24 mouse cellular contexts compared by ENCODE assay signal in the genomic region with DNA sequence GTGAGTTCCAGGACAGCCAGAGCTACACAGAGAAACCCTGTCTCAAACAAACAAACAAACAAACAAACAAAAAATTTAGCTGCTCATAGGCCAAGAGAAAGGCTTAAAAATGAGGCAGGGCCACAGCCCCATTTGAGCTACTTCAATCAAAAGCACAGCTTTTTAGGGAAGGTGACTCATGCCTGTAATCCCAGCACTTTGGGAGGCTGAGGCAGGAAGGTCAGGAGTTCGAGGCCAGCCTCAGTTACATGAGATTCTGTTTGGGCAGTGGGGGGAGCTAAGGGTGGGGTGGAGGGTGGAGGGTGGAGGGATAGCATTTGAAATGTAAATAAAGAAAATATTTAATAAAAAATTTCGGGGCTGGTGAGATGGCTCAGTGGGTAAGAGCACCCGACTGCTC. TPM values are rescaled to one million over a fixed set of nuclear protein-coding genes. Genes with fewer than 3 reads are reported as not detected.
A peak's percentile ranks its signal among the peaks of the same experiment; 100 is the strongest.
DNase-seq lines count a peak whose midpoint lies in the region; ATAC-seq and TF ChIP-seq lines count a peak whose summit lies in the region.
"Had no signal": no experiment of that assay in that cellular context is flagged by ENCODE, and none has a peak within 500 bp of the region (broad histone marks: within the 10 kb centered on the region; RNA-seq: fewer than 3 reads in every experiment).

No protein-coding gene starts in this region.

- TF ChIP-seq EP300 in CH12.LX (IDR thresholded peaks at IDR 0.05; ENCODE audit: low read length), result no peak

- H3K27me3 ChIP-seq in CH12.LX (replicated peaks), result no peaks in the 10 kb centered on the region
- H3K27me3 ChIP-seq: embryonic facial prominence, embryonic 15.5 days; heart, embryonic 13.5 days had no signal

- no peak for TF ChIP-seq RAD21 in CH12.LX (IDR thresholded peaks at IDR 0.05; ENCODE audit: low read depth, low read length)

- TF ChIP-seq CTCF in CH12.LX (conservative IDR thresholded peaks at IDR 0.05 in 1 of 2, IDR thresholded peaks at IDR 0.05 in 1 of 2; ENCODE audit: low read depth in 2 of 2, low read length in 2 of 2), result no peak

- H3K79me2 ChIP-seq in CH12.LX (replicated peaks; ENCODE audit: control insufficient read depth, extremely low read depth, insufficient read depth, poor library complexity, severe bottlenecking), result no peaks in the 10 kb centered on the region

- in situ Hi-C loops in CH12.LX (cut with MboI; ENCODE audit: low pct_ligation_motif_present, low pct_unique_long_range_greater_than_20kb, low sequenced_read_pairs), result no loop called here

- H3K9me3 ChIP-seq in CH12.LX (replicated peaks; ENCODE audit: low read length), result no peaks in the 10 kb centered on the region
- H3K9me3 ChIP-seq: embryonic facial prominence, embryonic 15.5 days; heart, embryonic 13.5 days; midbrain, embryonic 13.5 days had no signal

- H3K4me2 ChIP-seq in CH12.LX (ENCODE audit: insufficient read depth, low read depth, poor library complexity, severe bottlenecking), result no peak overlapping the region
- H3K4me2 ChIP-seq: embryonic facial prominence, embryonic 15.5 days; liver, embryonic 11.5 days; lung, embryonic 14.5 days; midbrain, embryonic 13.5 days had no signal

- no peak overlapping the region for H3K4me3 ChIP-seq in CH12.LX (replicated peaks in 1 of 3; ENCODE audit: low read depth in 2 of 3, low read length in 2 of 3, poor library complexity in 1 of 3)
- H3K4me3 ChIP-seq: embryonic facial prominence, embryonic 15.5 days; heart, embryonic 13.5 days; midbrain, embryonic 13.5 days; myocyte had no signal

- DNase-seq in CD4-positive, CD25-positive, alpha-beta regulatory T cell, adult 2 months (ENCODE audit: low read depth, low spot score), result peak; percentile 30
- peak; percentile 32 for DNase-seq in CH12.LX (ENCODE audit: extremely low read depth)
- peak; percentile 27 for DNase-seq in c-Kit-negative CD71-positive TER-119-positive erythroid progenitor cells, embryonic 14.5 days (ENCODE audit: low read depth, low spot score)
- no peak for DNase-seq in spleen, adult 18-20 months
- DNase-seq in urinary bladder, adult 2 months (ENCODE audit: low spot score), result no peak
- no peak for DNase-seq in layer of hippocampus, postnatal 14 days (ENCODE audit: low spot score in 2 of 2)
- DNase-seq: adrenal gland, postnatal 14 days; cerebellum, adult 9-10 months; embryo, embryonic 11 days; kidney, postnatal 36 days; layer of hippocampus, adult 9-11 months; lung, embryonic 14.5 days; right cerebral cortex, adult 18-20 months; thymus, adult 18-20 months had no signal

- no peak overlapping the region for H3K9ac ChIP-seq in CH12.LX (ENCODE audit: insufficient read depth, low read depth)
- H3K9ac ChIP-seq: embryonic facial prominence, embryonic 15.5 days; heart, embryonic 13.5 days; lung, embryonic 14.5 days; midbrain, embryonic 13.5 days had no signal

- H3K36me3 ChIP-seq in CH12.LX (replicated peaks in 1 of 2; ENCODE audit: control insufficient read depth in 1 of 2, insufficient read depth in 1 of 2, low read length in 1 of 2), result no peaks in the 10 kb centered on the region
- H3K36me3 ChIP-seq: embryonic facial prominence, embryonic 15.5 days; midbrain, embryonic 13.5 days had no signal

- dilution Hi-C loops in CH12.LX (cut with MboI; ENCODE audit: extremely low pct_ligation_motif_present, extremely low pct_unique_long_range_greater_than_20kb, low sequenced_read_pairs), result no loop called here

- peaks cover 0 to 12% of the 10 kb centered on the region in 2 experiments; a peak in 2 of 4 replicates for H3K4me1 ChIP-seq in CH12.LX (ENCODE audit: control insufficient read depth in 1 of 2, insufficient read depth in 2 of 2)

- ATAC-seq in CD4-positive, CD25-positive, alpha-beta regulatory T cell, adult 4 months, result no peak
- ATAC-seq in hematopoietic stem cell, adult 5-6 weeks (replicated peaks in 1 of 2; ENCODE audit: insufficient read depth in 1 of 2, low FRiP score in 2 of 2, low TSS enrichment in 1 of 2, low read depth in 1 of 2, poor library complexity in 2 of 2, severe bottlenecking in 2 of 2), result peak; percentile 67 to 97
- ATAC-seq: hindbrain, embryonic 16.5 days; intestine, embryonic 16.5 days; midbrain, embryonic 13.5 days had no signal

- no peak for TF ChIP-seq POLR2A in CH12.LX (IDR thresholded peaks at IDR 0.05; ENCODE audit: low read depth, low read length)

- H3K27ac ChIP-seq in CH12.LX (ENCODE audit: insufficient read depth, low read depth), result no peak overlapping the region
- H3K27ac ChIP-seq: embryonic facial prominence, embryonic 15.5 days; macrophage; midbrain, embryonic 13.5 days had no signal

TF ChIP-seq in CH12.LX, 34 proteins besides CTCF, POLR2A, EP300 and RAD21:
- TF ChIP-seq MEF2A (IDR thresholded peaks at IDR 0.05; ENCODE audit: borderline replicate concordance, low read depth, low read length), result no peak
- no peak for TF ChIP-seq ZMIZ1 (IDR thresholded peaks at IDR 0.05; ENCODE audit: low read depth, low read length)
- no peak for TF ChIP-seq HCFC1 (IDR thresholded peaks at IDR 0.05; ENCODE audit: low read depth, low read length)
- TF ChIP-seq CHD2 (IDR thresholded peaks at IDR 0.05; ENCODE audit: low read length), result no peak

RNA-seq across cellular contexts. Expression of a gene that starts 26.6 kb away (rescaled TPM):
- polyA plus RNA-seq in CD4-positive, CD25-positive, alpha-beta regulatory T cell, adult 4 months (2017; shearing (Covaris generic)), result under 1 TPM; 0.24 to 0.62 TPM
- total RNA-seq in CH12.LX (2012; rRNA removed), result 3.9 and 6.2 TPM in 2 replicates
- 13.4 and 14.1 TPM in 2 replicates for total RNA-seq in CH12.LX (2014; rRNA removed)
- 16.3 and 17.0 TPM in 2 replicates for polyA plus RNA-seq in CH12.LX (2012; ENCODE audit: insufficient read length, low read depth)
- total RNA-seq in hematopoietic stem cell, adult 5-6 weeks (2017), result 3.0 and 3.9 TPM in 2 replicates
- polyA plus RNA-seq in urinary bladder, adult 2 months (2012; rRNA removed), result 7.7 and 9.6 TPM in 2 replicates
- total RNA-seq in layer of hippocampus, postnatal 14 days (2021), result 1 to 10 TPM; 6.5 to 7.1 TPM

RNA-seq across cellular contexts. Expression of a gene that starts 42.8 kb away (rescaled TPM):
- polyA plus RNA-seq in CD4-positive, CD25-positive, alpha-beta regulatory T cell, adult 4 months (2017; shearing (Covaris generic)), result 1 to 10 TPM; 3.7 to 9.2 TPM
- 39.1 and 53.4 TPM in 2 replicates for total RNA-seq in CH12.LX (2012; rRNA removed)
- total RNA-seq in CH12.LX (2014; rRNA removed), result 43.5 and 51.9 TPM in 2 replicates
- polyA plus RNA-seq in CH12.LX (2012; ENCODE audit: insufficient read length, low read depth), result 83.3 and 91.9 TPM in 2 replicates
- total RNA-seq in hematopoietic stem cell, adult 5-6 weeks (2017), result 24.6 and 27.7 TPM in 2 replicates
- 2.4 and 3.3 TPM in 2 replicates for polyA plus RNA-seq in urinary bladder, adult 2 months (2012; rRNA removed)
- total RNA-seq in layer of hippocampus, postnatal 14 days (2021), result 1 to 10 TPM; 4.1 to 4.2 TPM

RNA-seq across cellular contexts. Expression of a gene that starts 44.9 kb away (rescaled TPM):
- polyA plus RNA-seq in CD4-positive, CD25-positive, alpha-beta regulatory T cell, adult 4 months (2017; shearing (Covaris generic)), result 1 to 10 TPM; 3.8 to 6.6 TPM
- total RNA-seq in CH12.LX (2012; rRNA removed) (35.0 and 35.7 TPM in 2 replicates), CH12.LX (2014; rRNA removed) (34.4 TPM in 2 replicates)
- polyA plus RNA-seq in CH12.LX (2012; ENCODE audit: insufficient read length, low read depth), result 39.3 and 41.4 TPM in 2 replicates
- 9.3 and 13.7 TPM in 2 replicates for total RNA-seq in hematopoietic stem cell, adult 5-6 weeks (2017)
- 8.8 and 9.4 TPM in 2 replicates for polyA plus RNA-seq in urinary bladder, adult 2 months (2012; rRNA removed)
- total RNA-seq in layer of hippocampus, postnatal 14 days (2021), result 1 to 10 TPM; 3.5 to 5.6 TPM

Comparison
In these comparisons a context has a peak if more than half of its experiments do, and no peak if none do; other contexts are left out.
1. DNase-seq: peak in CD4-positive, CD25-positive, alpha-beta regulatory T cell, adult 2 months (single experiment), CH12.LX (single experiment) and c-Kit-negative CD71-positive TER-119-positive erythroid progenitor cells, embryonic 14.5 days (single experiment); none in spleen, adult 18-20 months (0 of 2), urinary bladder, adult 2 months (single experiment) and layer of hippocampus, postnatal 14 days (0 of 2).